9 mouse cellular contexts compared by ENCODE assay signal in the genomic region with DNA sequence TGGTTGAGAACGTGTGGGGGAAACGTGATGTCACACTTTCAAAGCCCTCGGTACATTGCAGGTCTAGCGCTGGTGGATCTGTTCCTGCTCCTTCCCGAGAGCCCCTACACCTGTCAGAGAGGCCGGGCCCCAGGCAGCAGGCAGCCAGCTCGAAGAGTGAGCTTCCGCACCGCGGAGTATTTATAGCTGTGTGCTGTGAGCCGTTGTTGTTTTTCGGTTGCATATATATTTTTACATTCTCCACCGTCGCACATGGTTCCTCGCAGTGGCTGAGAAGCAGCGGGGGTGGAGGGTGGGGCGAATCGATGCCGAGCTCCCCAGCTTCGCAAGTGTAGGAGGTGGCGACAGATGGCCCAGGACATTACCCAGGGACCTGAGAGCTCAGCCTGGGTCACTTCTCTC. TPM values are rescaled to one million over a fixed set of nuclear protein-coding genes. Genes with fewer than 3 reads are reported as not detected.
A peak's percentile ranks its signal among the peaks of the same experiment; 100 is the strongest.
DNase-seq lines count a peak whose midpoint lies in the region; ATAC-seq lines count a peak whose summit lies in the region.
"Had no signal": no experiment of that assay in that cellular context is flagged by ENCODE, and none has a peak within 500 bp of the region (broad histone marks: within the 10 kb centered on the region; RNA-seq: fewer than 3 reads in every experiment).

No protein-coding gene starts in this region.

- DNase-seq in frontal cortex, postnatal 10 days (ENCODE audit: low spot score in 2 of 2) = no peak
- peak; percentile 93 for DNase-seq in A20 (ENCODE audit: low read depth, low spot score)
- DNase-seq in thymus, postnatal 36 days = peak; percentile 71 to 83
- no peak for DNase-seq in gastrocnemius, postnatal 14 days
- DNase-seq in layer of hippocampus, adult 8-10 months (ENCODE audit: low spot score in 2 of 2) = no peak

- H3K9me3 ChIP-seq in hindbrain, embryonic 13.5 days = no peaks in the 10 kb centered on the region
- H3K9me3 ChIP-seq in midbrain, embryonic 16.5 days (replicated peaks; ENCODE audit: control insufficient read depth, low read length, poor library complexity, severe bottlenecking) = no peaks in the 10 kb centered on the region
- H3K9me3 ChIP-seq: embryonic facial prominence, embryonic 13.5 days had no signal

- ATAC-seq in frontal cortex, adult (ENCODE audit: low TSS enrichment) = peak; percentile 64
- no peak for ATAC-seq in hindbrain, embryonic 13.5 days (ENCODE audit: low FRiP score)
- no peak for ATAC-seq in midbrain, embryonic 16.5 days

- H3K27me3 ChIP-seq in hindbrain, embryonic 13.5 days = peaks cover 18% of the 10 kb centered on the region
- H3K27me3 ChIP-seq in midbrain, embryonic 16.5 days (ENCODE audit: control insufficient read depth, insufficient read depth, low read depth, low read length) = no peaks in the 10 kb centered on the region

- H3K4me1 ChIP-seq in hindbrain, embryonic 13.5 days (replicated peaks) = peaks cover 50% of the 10 kb centered on the region
- peaks cover 19% of the 10 kb centered on the region for H3K4me1 ChIP-seq in midbrain, embryonic 16.5 days (ENCODE audit: control insufficient read depth, insufficient read depth, low read length)

- no peaks in the 10 kb centered on the region for H3K36me3 ChIP-seq in hindbrain, embryonic 13.5 days
- H3K36me3 ChIP-seq in midbrain, embryonic 16.5 days (ENCODE audit: control insufficient read depth, insufficient read depth, low read length) = no peaks in the 10 kb centered on the region
- H3K36me3 ChIP-seq: embryonic facial prominence, embryonic 13.5 days had no signal

- H3K9ac ChIP-seq in hindbrain, embryonic 13.5 days = peak overlapping the region; percentile 53; the same call in 1 of the 2 replicates
- H3K9ac ChIP-seq in midbrain, embryonic 16.5 days (ENCODE audit: low read depth, low read length) = peak overlapping the region; percentile 8; the same call in 1 of the 2 replicates
- H3K9ac ChIP-seq: embryonic facial prominence, embryonic 13.5 days had no signal

- intact Hi-C loops in gastrocnemius, postnatal 14 days (cut with DNase I; ENCODE audit: low total_unique reads) = loop anchor here (10.0 kb wide), 1 partner anchor 190 kb away; no protein-coding TSS in a partner anchor

- H3K27ac ChIP-seq in hindbrain, embryonic 13.5 days = no peak overlapping the region
- no peak overlapping the region for H3K27ac ChIP-seq in midbrain, embryonic 16.5 days (ENCODE audit: low read length)
- H3K27ac ChIP-seq: embryonic facial prominence, embryonic 13.5 days had no signal

- 20% methylated on average over 21 of the region's 21 CpGs for WGBS in hindbrain, embryonic 13.5 days
- 25% methylated on average over 21 of the region's 21 CpGs for WGBS in midbrain, embryonic 16.5 days

- H3K4me2 ChIP-seq in hindbrain, embryonic 13.5 days = peak overlapping the region; percentile 13; the same call in 1 of the 2 replicates
- H3K4me2 ChIP-seq in midbrain, embryonic 16.5 days (ENCODE audit: low read length) = no peak overlapping the region; the same call in 1 of the 2 replicates
- H3K4me2 ChIP-seq: embryonic facial prominence, embryonic 13.5 days had no signal

- no peak overlapping the region for H3K4me3 ChIP-seq in hindbrain, embryonic 13.5 days
- no peak overlapping the region for H3K4me3 ChIP-seq in midbrain, embryonic 16.5 days (ENCODE audit: low read depth, low read length)
- H3K4me3 ChIP-seq: embryonic facial prominence, embryonic 13.5 days had no signal

RNA-seq across cellular contexts. Expression of a gene that starts 11.0 kb away (rescaled TPM):
- 6.8 and 7.5 TPM in 2 replicates for polyA plus RNA-seq in hindbrain, embryonic 13.5 days (2015; fragmentation: Nextera tagmentation; extraction: Ambion mirVana)
- polyA plus RNA-seq in midbrain, embryonic 16.5 days (2015; fragmentation: Nextera tagmentation; extraction: Ambion mirVana) = 4.2 and 5.3 TPM in 2 replicates
- under 1 TPM; 0.11 to 0.12 TPM for total RNA-seq in gastrocnemius, postnatal 14 days (2021)
- total RNA-seq in layer of hippocampus, adult 8-10 months (2022) = 1 to 10 TPM; 2.8 to 6.0 (median 4.7) TPM

Comparison
In these comparisons a context has a peak if more than half of its experiments do, and no peak if none do; other contexts are left out.
1. DNase-seq: peak in A20 (single experiment) and thymus, postnatal 36 days (2 of 2); none in frontal cortex, postnatal 10 days (0 of 2), gastrocnemius, postnatal 14 days (single experiment) and layer of hippocampus, adult 8-10 months (0 of 2).